In the genomic region with DNA sequence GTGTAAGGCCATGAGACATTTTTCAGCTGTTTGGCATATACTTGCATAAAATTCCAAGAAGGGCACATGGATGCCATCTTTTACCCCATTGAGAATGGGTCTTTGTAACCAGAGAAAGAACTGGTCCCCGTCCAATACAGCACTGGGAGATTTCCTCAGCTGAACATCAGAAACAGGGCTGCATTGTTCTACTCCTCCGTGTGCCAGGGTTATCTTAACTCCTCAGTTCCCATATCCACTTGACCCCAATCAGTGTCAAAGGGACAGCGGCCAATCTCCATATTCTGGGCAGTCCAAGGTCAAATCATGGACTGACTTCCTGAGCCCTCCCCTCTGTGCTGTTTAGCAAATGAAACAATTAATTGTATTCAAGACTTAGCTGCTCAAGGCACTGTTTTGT, we compare ENCODE assay signal across 19 mouse cellular contexts.
DNase-seq lines count a peak whose midpoint lies in the region; ATAC-seq and TF ChIP-seq lines count a peak whose summit lies in the region.
"Had no signal": no experiment of that assay in that cellular context is flagged by ENCODE, and none has a peak within 500 bp of the region (broad histone marks: within the 10 kb centered on the region; RNA-seq: fewer than 3 reads in every experiment).

No protein-coding gene starts in this region.

- no peak overlapping the region for H3K4me3 ChIP-seq in hindbrain, postnatal 0 days (ENCODE audit: low read length)
- no peak overlapping the region for H3K4me3 ChIP-seq in hindbrain, embryonic 12.5 days
- H3K4me3 ChIP-seq: erythroblast, embryonic 14.5 days; liver, embryonic 15.5 days had no signal

- TF ChIP-seq CTCF in hindbrain, postnatal 0 days (IDR thresholded peaks at IDR 0.05; ENCODE audit: low read depth): no peak

- no peaks in the 10 kb centered on the region for H3K9me3 ChIP-seq in hindbrain, postnatal 0 days (ENCODE audit: low read length)
- H3K9me3 ChIP-seq in hindbrain, embryonic 12.5 days (replicated peaks): no peaks in the 10 kb centered on the region
- H3K9me3 ChIP-seq: liver, embryonic 15.5 days had no signal

- no peak overlapping the region for H3K9ac ChIP-seq in hindbrain, postnatal 0 days (replicated peaks; ENCODE audit: low read length)
- H3K9ac ChIP-seq in hindbrain, embryonic 12.5 days: no peak overlapping the region
- H3K9ac ChIP-seq: forebrain, postnatal 0 days; hindbrain, embryonic 14.5 days; liver, embryonic 15.5 days had no signal

- WGBS in hindbrain, postnatal 0 days: 48% methylated on average over 3 of the region's 3 CpGs
- WGBS in hindbrain, embryonic 12.5 days: 65% methylated on average over 3 of the region's 3 CpGs

- DNase-seq in cerebellum, adult 9-11 months: peak; percentile 32
- DNase-seq in cerebellum, adult 11 months: no peak
- peak; percentile 7 for DNase-seq in hindbrain, postnatal 0 days (ENCODE audit: low spot score)
- DNase-seq in ovary, adult 18-20 months (ENCODE audit: low spot score): peak; percentile 8
- DNase-seq in ovary, postnatal 10 days (ENCODE audit: low spot score): no peak
- DNase-seq in telencephalon, adult 2 months (ENCODE audit: low read depth, low spot score): peak; percentile 79
- DNase-seq in kidney, adult 18-20 months: no peak
- DNase-seq: embryo, embryonic 11 days; forebrain, postnatal 0 days; kidney, adult 11 months; kidney, postnatal 36 days; lung, postnatal 14 days; right cerebral cortex, postnatal 14 days; thymus, adult 2 months had no signal

- H3K27me3 ChIP-seq in hindbrain, postnatal 0 days (ENCODE audit: insufficient read depth, low read length): no peaks in the 10 kb centered on the region
- H3K27me3 ChIP-seq in hindbrain, embryonic 12.5 days: no peaks in the 10 kb centered on the region
- H3K27me3 ChIP-seq: liver, embryonic 15.5 days; Patski had no signal

- no peak for ATAC-seq in hindbrain, postnatal 0 days
- ATAC-seq in hindbrain, embryonic 12.5 days (ENCODE audit: low FRiP score): no peak
- ATAC-seq: forebrain, postnatal 0 days; Patski had no signal

- H3K4me2 ChIP-seq in hindbrain, postnatal 0 days (ENCODE audit: low read depth, low read length): no peak overlapping the region
- no peak overlapping the region for H3K4me2 ChIP-seq in hindbrain, embryonic 12.5 days (replicated peaks)
- H3K4me2 ChIP-seq: hindbrain, embryonic 14.5 days; liver, embryonic 15.5 days had no signal

- no peaks in the 10 kb centered on the region for H3K36me3 ChIP-seq in hindbrain, postnatal 0 days (ENCODE audit: insufficient read depth, low read length)
- no peaks in the 10 kb centered on the region for H3K36me3 ChIP-seq in hindbrain, embryonic 12.5 days
- H3K36me3 ChIP-seq: liver, embryonic 15.5 days had no signal

- H3K27ac ChIP-seq in hindbrain, postnatal 0 days: no peak overlapping the region
- no peak overlapping the region for H3K27ac ChIP-seq in hindbrain, embryonic 12.5 days
- H3K27ac ChIP-seq: hindbrain, embryonic 14.5 days; liver, embryonic 15.5 days had no signal

- H3K4me1 ChIP-seq in hindbrain, postnatal 0 days (ENCODE audit: insufficient read depth, low read length): no peaks in the 10 kb centered on the region
- H3K4me1 ChIP-seq in hindbrain, embryonic 12.5 days: no peaks in the 10 kb centered on the region
- H3K4me1 ChIP-seq: liver, embryonic 15.5 days had no signal

Comparison
In these comparisons a context has a peak if more than half of its experiments do, and no peak if none do; other contexts are left out.
1. DNase-seq: peak in cerebellum, adult 9-11 months (single experiment), hindbrain, postnatal 0 days (single experiment), ovary, adult 18-20 months (single experiment) and telencephalon, adult 2 months (single experiment); none in cerebellum, adult 11 months (single experiment), ovary, postnatal 10 days (single experiment) and kidney, adult 18-20 months (single experiment).